Mouse (Mus musculus) heart, embryonic 14.5 days (tissue): ENCODE measurements around the gene Borcs6. TPM values are rescaled to one million over a fixed set of nuclear protein-coding genes. Genes with fewer than 3 reads are reported as not detected.

Experiments
- ATAC-seq: fragments of 200-750 bp; cut with Nextera tagmentation; 2 replicates; pipeline ENCODE4 v1.8.0; 2017; ENCODE audit warnings: low read depth, moderate TSS enrichment; ENCODE audit not compliant: insufficient number of reproducible peaks, insufficient read depth, low FRiP score
- H3K27ac ChIP-seq, 2 experiments: fragments of 200-500 bp in 1 of 2; fragments of 300-500 bp in 1 of 2; sonication (generic) in 1 of 2; replicated peaks in 1 of 2; 2 replicates each; pipeline ENCODE4 v1.5.1; 2012 to 2014; ENCODE audit warnings: low read depth in 2 of 2, low read length in 2 of 2, control low read depth in 1 of 2, mild to moderate bottlenecking in 1 of 2, mixed read lengths in 1 of 2; ENCODE audit not compliant: control insufficient read depth in 1 of 2, insufficient read depth in 1 of 2
- H3K27me3 ChIP-seq: fragments of 300-500 bp; sonication (generic); 2 replicates; pipeline ENCODE4 v1.6.1; 2014; ENCODE audit warnings: mild to moderate bottlenecking, low read length, control low read depth; ENCODE audit not compliant: control insufficient read depth, insufficient read depth
- H3K36me3 ChIP-seq: fragments of 300-500 bp; sonication (generic); 2 replicates; pipeline ENCODE4 v1.6.1; 2014; ENCODE audit warnings: mild to moderate bottlenecking, control low read depth, low read length, mixed read lengths; ENCODE audit not compliant: control insufficient read depth, insufficient read depth
- H3K4me1 ChIP-seq, 2 experiments: fragments of 200-500 bp in 1 of 2; fragments of 300-500 bp in 1 of 2; sonication (generic) in 1 of 2; 2 replicates each; pipeline ENCODE4 v1.6.1; 2012 to 2014; ENCODE audit warnings: low read length in 2 of 2, control low read depth in 1 of 2, mixed read lengths in 1 of 2; ENCODE audit not compliant: control insufficient read depth in 2 of 2, insufficient read depth in 2 of 2
- H3K4me2 ChIP-seq: fragments of 300-500 bp; sonication (generic); 2 replicates; pipeline ENCODE4 v1.6.1; 2014; ENCODE audit warnings: mild to moderate bottlenecking, low read length
- H3K4me3 ChIP-seq, 2 experiments: fragments of 200-500 bp in 1 of 2; fragments of 300-500 bp in 1 of 2; sonication (generic) in 1 of 2; 2 replicates each; pipeline ENCODE4 v1.5.1; 2012 to 2014; ENCODE audit warnings: low read length in 2 of 2, mild to moderate bottlenecking in 2 of 2, control low read depth in 1 of 2, low read depth in 1 of 2, moderate library complexity in 1 of 2; ENCODE audit not compliant: control insufficient read depth in 1 of 2, insufficient read depth in 1 of 2
- H3K9ac ChIP-seq: fragments of 300-500 bp; sonication (generic); 2 replicates; pipeline ENCODE4 v1.6.1; 2014; ENCODE audit warnings: mild to moderate bottlenecking, low read length
- H3K9me3 ChIP-seq: fragments of 300-500 bp; sonication (generic); 2 replicates; pipeline ENCODE4 v1.6.1; 2016; ENCODE audit warnings: low read length, control low read depth; ENCODE audit not compliant: control insufficient read depth
- WGBS: fragments of 180-500 bp; shearing (Covaris S2); extraction: QIAGEN DNeasy Blood & Tissue Kit; methylation state at CpG from one replicate; pipeline ENCODE4 v1.1.7; 2014; 5-methylcytosine and 5-hydroxymethylcytosine counted together
- polyA plus RNA-seq: library from polyadenylated mRNA; unstranded; fragments of >200 nt; fragmentation: Nextera tagmentation; extraction: Ambion mirVana; gene quantifications from 2 replicates; pipeline ENCODE4 v1.2.1, GENCODE M21; 2014

Gene Borcs6
- polyA plus RNA-seq, 1 experiment from 2014 or later, result 14.1 TPM

GRCm38 (mm10) chr11:69072234-69072633, 12.7 kb downstream of the Borcs6 start:
- H3K9me3 ChIP-seq, result no peaks in the 10 kb centered on the region
- 81% methylated on average over 11 of the region's 11 CpGs for WGBS
- ATAC-seq, result no peak
- H3K27me3 ChIP-seq, result no peaks in the 10 kb centered on the region
- H3K4me1 ChIP-seq, result peaks cover 8 to 24% of the 10 kb centered on the region in 2 experiments
- H3K9ac ChIP-seq, result peak overlapping the region; percentile 75
- peak overlapping the region in 1 of 2 experiments; percentile 83; a peak in 1 of 4 replicates for H3K27ac ChIP-seq
- H3K36me3 ChIP-seq, result no peaks in the 10 kb centered on the region
- peak overlapping the region; percentile 69 for H3K4me2 ChIP-seq
- peak overlapping the region in 1 of 2 experiments; percentile 31; a peak in 1 of 4 replicates for H3K4me3 ChIP-seq

GRCm38 (mm10) chr11:69072666-69073064, 13.1 kb downstream of the Borcs6 start:
- WGBS, result 13% methylated on average over 9 of the region's 9 CpGs
- Histone ChIP-seq H3K27me3 (no peaks in the 10 kb centered on the region), H3K4me1 (peaks cover 7 to 20% of the 10 kb centered on the region in 2 experiments), H3K27ac (peak overlapping the region; percentile 48 to 83; a peak in 3 of 4 replicates), H3K9ac (peak overlapping the region; percentile 75), H3K4me3 (peak overlapping the region; percentile 24 to 31; a peak in 3 of 4 replicates), H3K4me2 (peak overlapping the region; percentile 69), H3K9me3 (no peaks in the 10 kb centered on the region), H3K36me3 (no peaks in the 10 kb centered on the region)
- ATAC-seq, result no peak

- under 1% methylated on average over 14 of the region's 14 CpGs for WGBS
- H3K4me1 ChIP-seq, result peaks cover 5 to 18% of the 10 kb centered on the region in 2 experiments
- peak overlapping the region in 1 of 2 experiments; percentile 31; a peak in 2 of 4 replicates for H3K4me3 ChIP-seq
- no peaks in the 10 kb centered on the region for H3K9me3 ChIP-seq
- ATAC-seq, result peak; percentile 11; the same call in 1 of the 2 replicates
- H3K36me3 ChIP-seq, result no peaks in the 10 kb centered on the region
- H3K27ac ChIP-seq, result peak overlapping the region; percentile 83 to 93
- H3K9ac ChIP-seq, result peak overlapping the region; percentile 75
- H3K4me2 ChIP-seq, result peak overlapping the region; percentile 69
- no peaks in the 10 kb centered on the region for H3K27me3 ChIP-seq
Measured at GRCm38 (mm10) chr11:69073065-69073888, 13.8 kb downstream of the Borcs6 start.

DNA sequence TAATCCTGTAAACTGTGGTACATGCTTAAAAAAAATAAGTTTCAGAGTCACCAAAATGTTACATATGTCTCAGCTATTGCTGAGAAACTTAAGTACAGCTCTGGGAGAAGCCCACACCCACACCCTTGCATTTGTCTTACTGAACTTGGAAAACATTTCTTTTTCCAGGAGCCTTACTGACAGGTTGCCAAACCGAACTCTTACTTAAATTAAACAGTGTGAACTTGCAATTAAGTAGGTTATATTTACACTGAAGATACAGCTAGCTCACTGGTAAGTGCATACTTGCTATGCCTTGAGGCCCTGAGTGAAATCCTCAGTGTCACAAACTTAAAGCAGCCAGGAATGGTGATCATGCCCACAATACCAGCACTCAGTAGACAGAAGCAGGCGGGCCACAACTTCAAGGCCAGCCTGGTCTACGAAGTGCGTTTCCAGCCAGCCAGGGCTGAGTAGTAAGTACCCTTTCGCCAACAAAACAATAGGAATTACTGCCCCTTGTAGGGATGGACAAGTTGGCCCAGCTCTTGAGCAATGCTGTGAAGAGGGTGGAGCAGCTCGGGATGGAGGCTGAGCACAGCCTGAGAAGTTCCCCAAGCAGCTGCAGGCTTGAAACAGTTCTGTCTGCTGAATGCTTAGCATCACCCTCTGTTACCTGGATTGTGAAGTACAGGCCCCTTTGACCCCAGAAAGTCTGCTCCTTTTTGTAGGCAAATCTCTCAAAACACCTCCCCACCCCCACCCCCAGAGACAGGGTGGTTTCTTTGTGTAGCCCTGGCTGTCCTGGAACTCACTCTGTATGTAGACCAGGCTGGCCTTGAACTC, 14.6 kb downstream of the Borcs6 start:
- H3K4me1 ChIP-seq, result peaks cover 5 to 18% of the 10 kb centered on the region in 2 experiments
- no peak overlapping the region for H3K4me2 ChIP-seq
- 41% methylated on average over 6 of the region's 6 CpGs for WGBS
- H3K36me3 ChIP-seq, result no peaks in the 10 kb centered on the region
- no peaks in the 10 kb centered on the region for H3K27me3 ChIP-seq
- H3K27ac ChIP-seq, result peak overlapping the region; percentile 24 to 83; a peak in 3 of 4 replicates
- ATAC-seq, result no peak
- H3K4me3 ChIP-seq, result no peak overlapping the region
- peak overlapping the region; percentile 75; the same call in 1 of the 2 replicates for H3K9ac ChIP-seq
- H3K9me3 ChIP-seq, result no peaks in the 10 kb centered on the region

- Histone ChIP-seq H3K4me1 (peaks cover 5 to 16% of the 10 kb centered on the region in 2 experiments), H3K9ac (no peak overlapping the region), H3K9me3 (no peaks in the 10 kb centered on the region), H3K27me3 (no peaks in the 10 kb centered on the region), H3K4me2 (no peak overlapping the region), H3K36me3 (no peaks in the 10 kb centered on the region), H3K4me3 (no peak overlapping the region), H3K27ac (no peak overlapping the region)
- no peak for ATAC-seq
- 51% methylated on average over 2 of the region's 2 CpGs for WGBS
Measured at GRCm38 (mm10) chr11:69074776-69075069, 15.2 kb downstream of the Borcs6 start.

DNA sequence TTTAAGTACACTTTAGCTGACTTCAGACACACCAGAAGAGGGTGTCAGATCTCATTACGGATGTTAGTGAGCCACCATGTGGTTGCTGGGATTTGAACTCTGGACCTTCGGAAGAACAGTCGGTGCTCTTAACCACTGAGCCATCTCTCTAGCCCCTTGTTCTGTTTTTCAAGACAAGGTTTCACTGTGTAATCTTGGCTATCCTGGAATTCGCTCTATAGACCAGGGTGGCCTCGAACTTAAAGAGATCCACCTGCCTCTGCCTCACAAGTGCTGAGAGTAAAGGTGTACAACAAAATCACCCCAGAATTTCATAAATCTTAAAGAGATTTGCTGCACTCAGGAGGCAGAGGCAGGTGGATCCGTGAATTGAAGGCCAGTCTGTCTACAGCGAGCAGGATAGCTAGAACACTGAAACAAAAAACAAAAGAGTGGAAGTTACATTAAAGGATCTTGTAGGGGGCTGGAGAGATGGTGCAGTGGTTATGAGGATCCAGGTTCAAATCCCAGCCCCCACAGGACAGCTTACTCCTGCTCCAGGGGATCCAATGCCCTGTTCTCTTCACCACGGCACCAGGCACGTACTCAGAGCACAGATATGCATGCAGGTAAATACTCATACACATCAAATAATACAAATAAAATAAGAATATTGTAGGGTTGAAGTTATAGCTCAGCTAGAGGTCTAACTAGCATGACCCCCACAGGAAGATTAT, 16.4 kb downstream of the Borcs6 start:
- Histone ChIP-seq H3K9ac (no peak overlapping the region), H3K36me3 (no peaks in the 10 kb centered on the region), H3K9me3 (no peaks in the 10 kb centered on the region), H3K4me1 (peaks cover 5 to 13% of the 10 kb centered on the region in 2 experiments), H3K27ac (no peak overlapping the region), H3K27me3 (no peaks in the 10 kb centered on the region), H3K4me3 (no peak overlapping the region), H3K4me2 (no peak overlapping the region)
- WGBS, result 45% methylated on average over 8 of the region's 9 CpGs
- ATAC-seq, result no peak

- no peaks in the 10 kb centered on the region for H3K36me3 ChIP-seq
- H3K9ac ChIP-seq, result no peak overlapping the region
- H3K9me3 ChIP-seq, result no peaks in the 10 kb centered on the region
- H3K4me3 ChIP-seq, result no peak overlapping the region
- 58% methylated on average over 5 of the region's 5 CpGs for WGBS
- no peak overlapping the region for H3K4me2 ChIP-seq
- ATAC-seq, result no peak
- peaks cover 2 to 7% of the 10 kb centered on the region in 2 experiments; a peak in 3 of 4 replicates for H3K4me1 ChIP-seq
- no peaks in the 10 kb centered on the region for H3K27me3 ChIP-seq
- no peak overlapping the region for H3K27ac ChIP-seq
Measured at GRCm38 (mm10) chr11:69076572-69076971, 17.1 kb downstream of the Borcs6 start.
